Mouse (Mus musculus) adrenal gland, postnatal 36 days (tissue): Measurements from ENCODE around the gene Mfsd5. TPM values are rescaled to one million over a fixed set of nuclear protein-coding genes. Genes with fewer than 3 reads are reported as not detected.

Experiments used
- DNase-seq, 2 experiments: peaks; one replicate each; pipeline ENCODE4 v3.0.0; 2021; ENCODE audit warnings: mixed read lengths in 1 of 2
- total RNA-seq, 2 experiments: library from RNA; stranded (reverse); gene quantifications; 2 replicates each; pipeline ENCODE4 v1.2.3; 2021

Gene Mfsd5
- total RNA-seq, 2 experiments from 2014 or later: 39.0 to 40.0 TPM

DNA sequence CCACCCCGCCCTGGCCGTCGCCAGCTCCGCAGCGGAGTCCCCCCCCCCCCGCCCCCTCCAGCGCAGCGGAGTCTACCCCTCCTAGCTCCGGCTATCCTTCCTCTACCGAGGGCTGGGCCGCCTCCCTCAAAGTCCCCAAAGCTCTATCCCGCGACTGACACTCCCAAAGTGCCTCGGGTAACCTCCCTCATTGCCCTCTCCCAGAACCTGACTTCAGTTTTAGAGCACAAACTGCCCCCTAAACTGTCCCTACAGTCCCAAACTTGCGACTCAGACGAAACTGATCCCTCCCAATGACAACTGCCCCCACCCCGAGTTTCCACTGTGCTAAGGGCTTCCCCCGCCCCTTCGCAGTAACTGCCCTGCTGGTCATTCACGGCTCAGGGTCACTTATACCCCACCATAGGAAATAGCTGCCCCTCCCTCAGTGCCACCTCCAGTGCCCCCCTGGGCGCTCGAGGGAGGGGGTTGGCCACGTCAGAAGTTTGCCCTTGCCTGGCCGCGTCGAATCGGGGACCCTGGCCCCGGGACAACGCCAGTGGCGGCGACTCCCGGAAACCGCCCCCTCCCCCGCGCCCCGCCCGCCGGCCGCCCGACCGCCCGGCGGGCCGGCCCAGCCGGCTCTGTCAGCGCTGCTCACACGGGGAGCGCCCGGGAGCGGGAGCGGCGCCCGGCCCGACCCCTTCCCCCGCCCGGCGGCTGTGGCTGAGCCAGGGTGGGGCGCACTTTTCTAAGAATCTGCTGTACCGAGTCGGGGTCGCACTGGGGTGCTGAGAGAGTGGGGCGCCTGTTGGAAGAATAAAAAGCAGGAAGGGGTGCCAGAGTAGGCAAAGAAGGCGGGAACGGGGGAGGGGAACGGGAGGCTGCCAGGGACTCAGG is 31.8 kb upstream of the Mfsd5 start:
- DNase-seq: peak; percentile 71 to 87

DNA sequence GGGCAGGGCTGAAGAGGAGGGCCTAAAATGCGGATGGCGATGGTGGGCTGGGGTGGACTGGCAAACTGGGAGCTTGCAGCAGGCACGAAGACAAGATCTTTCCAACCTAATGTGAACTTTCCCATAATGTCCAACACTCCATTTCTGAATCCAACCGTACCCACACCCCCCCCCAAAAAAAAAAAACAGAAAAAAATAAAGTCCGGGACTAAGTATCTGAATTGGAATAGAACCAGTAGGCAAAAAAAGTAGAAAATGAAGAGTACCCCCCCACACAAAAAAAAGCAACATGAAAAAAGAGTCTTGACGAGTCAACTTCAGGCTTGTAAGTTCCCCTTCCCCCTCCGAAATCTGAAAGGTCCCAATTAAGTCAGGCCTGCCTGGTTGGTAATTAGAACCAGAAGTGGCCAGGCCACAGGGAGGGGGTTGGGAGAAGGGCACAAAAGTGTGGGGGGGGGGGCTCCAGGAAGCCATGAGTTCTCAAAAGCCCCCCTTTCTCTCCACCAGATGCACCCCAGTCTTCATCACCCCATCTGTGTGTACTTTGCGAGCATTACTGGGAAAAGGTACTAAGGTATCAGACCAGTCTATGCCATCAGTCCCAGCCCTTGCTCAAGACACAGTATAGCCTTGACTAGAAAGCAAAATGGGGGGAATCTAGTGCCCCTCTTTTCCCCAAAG is 31.0 kb upstream of the Mfsd5 start:
- no peak for DNase-seq

DNA sequence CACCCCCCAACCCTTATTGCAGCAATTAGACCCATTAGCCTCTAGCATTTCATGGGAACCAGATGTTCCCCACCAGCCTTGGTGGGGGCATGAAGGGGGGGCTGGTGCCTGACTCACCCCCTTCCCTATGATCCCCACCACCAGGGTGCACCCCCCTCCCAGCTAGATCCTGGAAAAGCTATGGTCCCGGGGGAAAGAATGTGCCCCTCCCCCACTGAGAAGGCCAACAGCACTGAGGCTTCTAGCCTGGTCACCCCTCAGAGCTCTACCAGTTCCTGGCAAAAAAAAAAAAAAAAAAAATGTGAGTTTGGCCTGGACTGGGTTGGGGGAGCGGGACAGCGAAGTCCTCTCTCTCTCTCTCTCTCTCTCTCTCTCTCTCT is 30.5 kb upstream of the Mfsd5 start:
- no peak for DNase-seq

DNA sequence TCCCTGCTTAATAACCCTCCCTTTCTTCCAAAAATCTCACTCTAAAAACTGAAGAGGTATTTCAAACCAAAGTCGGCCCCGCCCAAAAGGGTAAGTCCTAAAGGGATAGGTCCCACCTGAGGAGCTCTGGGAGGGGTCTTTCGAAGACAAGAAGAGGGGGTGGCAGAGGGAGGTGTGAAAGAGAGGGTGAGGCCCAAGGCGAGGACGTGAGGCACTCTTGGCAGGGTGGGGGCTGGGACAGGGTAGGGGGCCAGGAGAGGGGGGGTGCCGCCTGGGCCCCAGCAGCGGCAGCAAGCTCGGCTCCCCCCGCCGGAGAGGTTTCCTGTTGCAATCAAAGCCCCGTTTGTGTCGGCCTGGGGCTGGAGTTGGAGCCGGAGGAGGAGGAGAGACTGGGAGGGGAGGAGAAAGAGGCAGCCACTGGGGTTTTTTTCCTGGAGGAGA is 30.0 kb upstream of the Mfsd5 start:
- peak; percentile 34 to 57 for DNase-seq

DNA sequence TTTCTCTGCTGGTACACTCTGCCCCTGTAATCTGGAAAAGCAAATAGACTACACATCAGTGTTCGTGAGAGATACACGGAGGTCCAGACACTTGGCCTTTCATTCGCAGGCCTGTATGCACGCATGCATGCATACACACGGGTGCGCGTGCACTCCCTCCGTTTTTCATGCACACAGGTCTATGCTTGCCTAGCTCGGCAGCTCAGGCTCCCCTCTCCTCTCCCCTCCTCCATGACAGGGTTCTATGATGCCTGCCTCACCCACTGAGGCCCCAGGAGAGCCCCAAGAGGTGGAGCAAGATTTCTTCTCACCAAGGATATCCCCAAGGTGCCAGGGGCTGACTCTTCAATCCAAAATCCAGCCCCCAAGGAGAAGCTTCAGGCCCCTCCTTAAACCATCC is 29.3 kb upstream of the Mfsd5 start:
- no peak for DNase-seq

DNA sequence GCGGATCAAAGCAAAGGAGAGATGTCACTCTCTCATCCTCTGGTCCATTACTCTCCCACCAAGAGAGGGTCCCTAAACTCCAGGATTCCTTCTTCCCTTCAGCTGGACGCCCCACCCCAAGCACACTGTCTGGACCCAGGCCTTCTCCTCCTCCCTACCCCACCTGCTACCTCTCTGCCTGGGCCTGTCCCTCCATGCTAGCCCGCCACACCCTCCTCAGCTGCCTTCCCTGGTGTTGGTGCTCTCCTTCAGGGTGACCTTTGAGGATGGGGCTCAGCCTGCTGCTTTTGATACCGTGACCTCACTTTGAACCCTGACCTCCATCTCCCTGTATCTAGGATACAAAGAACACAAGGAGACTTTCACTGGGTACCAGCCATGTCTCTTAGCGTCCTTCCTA is 28.7 kb upstream of the Mfsd5 start:
- no peak for DNase-seq

DNA sequence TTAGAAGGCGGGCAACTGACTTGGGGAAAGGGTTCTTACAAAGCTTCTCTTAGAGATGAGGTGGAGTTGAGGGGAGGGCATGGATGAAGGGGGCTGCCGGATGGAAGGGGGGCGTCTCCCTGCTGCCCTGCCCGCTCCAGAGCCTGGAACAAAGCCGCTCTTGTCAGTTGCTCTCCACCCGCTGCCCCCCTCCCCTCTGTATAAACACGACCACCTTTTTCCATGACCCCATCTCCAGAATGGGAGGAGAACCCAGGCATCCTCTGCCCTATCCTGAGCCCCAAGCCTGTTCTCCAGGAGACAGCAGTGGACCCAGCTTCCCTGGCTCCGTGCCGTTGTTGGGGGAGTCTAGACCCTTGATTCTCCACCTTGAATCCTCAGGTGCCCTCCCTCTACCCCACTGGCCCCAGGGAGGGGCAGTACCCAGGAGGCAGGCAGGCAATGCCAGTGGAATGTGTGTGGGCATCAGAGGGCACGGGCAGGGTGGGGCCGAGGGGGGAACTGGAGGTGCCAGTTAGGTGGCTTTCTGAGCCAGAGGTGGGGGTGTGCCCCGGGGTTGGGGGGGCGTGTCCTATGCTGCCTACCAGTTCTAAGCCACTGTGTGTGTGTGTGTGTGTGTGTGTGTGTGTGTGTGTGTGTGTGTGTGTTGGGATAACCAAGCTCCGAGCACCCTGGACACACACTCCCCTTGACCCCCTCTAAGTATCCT is 23.6 kb upstream of the Mfsd5 start:
- DNase-seq: no peak

DNA sequence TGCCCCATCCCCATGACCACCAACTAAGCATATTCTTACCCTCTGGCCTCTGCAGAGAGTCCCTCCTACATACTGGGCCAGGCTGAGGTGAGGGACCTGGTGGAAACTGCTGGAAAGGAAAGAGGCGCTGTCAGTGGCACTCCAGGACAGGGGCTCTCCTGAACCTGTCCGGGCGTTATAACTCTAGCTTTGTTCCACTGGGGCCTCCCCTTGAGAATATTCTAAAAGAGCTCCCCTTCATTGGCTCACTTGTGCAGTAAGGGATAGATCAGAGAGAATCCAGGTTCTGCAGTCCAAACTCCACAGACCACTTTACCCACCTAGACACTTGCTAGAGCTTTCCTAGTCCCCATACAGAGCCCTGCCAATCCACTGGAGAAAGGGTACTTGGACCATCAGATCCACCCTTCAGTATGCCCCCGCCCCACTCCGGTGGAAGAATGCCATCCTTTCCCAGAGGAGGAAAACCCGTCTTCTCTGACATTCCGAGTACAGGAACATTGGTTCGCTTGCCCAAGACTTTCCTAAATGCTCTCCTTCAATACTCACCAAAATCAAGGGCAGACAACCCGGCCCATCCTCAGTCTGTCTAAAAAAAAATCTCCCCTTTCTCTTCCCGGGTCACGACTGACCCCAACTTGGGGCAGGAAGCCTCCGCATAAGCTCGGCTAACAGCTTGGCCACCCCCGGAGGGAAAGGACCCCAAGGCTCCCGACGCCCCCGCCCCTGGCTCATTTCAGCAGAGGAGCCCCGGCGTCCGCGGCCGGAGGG is 22.6 kb upstream of the Mfsd5 start:
- DNase-seq: no peak

DNA sequence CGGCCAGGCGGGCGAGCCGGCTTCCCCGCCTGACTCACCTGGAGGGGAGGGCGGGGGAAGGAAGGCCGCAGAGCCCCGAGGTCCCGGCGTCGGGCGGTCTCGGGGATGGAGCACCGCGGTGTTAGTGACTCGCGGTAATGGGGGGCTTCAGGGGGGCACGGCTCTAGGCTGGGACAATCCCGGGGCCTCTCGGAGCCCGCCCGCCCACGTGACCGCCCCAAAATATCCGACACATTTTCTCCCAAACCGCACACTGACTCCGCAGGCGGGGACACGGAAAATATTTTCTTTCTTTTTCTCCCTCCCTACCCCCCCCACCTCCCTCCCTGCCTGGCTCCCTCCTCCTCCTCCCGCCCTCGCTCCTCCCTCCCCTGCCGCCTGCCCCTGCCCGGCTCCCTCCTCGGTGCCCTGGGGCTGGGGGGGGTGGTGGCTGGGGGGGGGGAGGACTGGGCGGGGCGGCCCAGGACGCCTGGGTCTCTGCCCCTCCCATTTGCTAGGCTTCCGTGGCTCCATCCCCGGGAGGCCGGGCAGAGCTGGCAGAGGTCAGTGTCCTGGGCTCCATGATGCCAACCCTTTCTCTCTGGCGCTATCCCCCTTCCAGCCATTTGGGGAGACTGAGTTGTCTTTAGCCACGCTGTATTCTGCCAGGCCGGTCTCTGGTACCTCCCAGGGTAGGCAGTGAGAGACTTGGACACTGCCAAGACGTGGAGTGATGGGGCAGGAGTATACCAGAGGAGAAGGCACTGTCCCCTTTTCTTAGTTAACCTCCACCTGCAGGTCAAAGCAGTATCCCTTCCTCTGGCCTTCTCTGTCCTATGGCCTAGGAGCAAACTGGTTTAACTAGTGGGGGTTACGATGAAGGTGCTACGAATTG is 21.8 kb upstream of the Mfsd5 start, which contains the start of gene Rarg:
TSS of gene Rarg (minus strand) at position 316 of the 874 bp plus-strand sequence.
- DNase-seq: peak; percentile 66 to 79

DNA sequence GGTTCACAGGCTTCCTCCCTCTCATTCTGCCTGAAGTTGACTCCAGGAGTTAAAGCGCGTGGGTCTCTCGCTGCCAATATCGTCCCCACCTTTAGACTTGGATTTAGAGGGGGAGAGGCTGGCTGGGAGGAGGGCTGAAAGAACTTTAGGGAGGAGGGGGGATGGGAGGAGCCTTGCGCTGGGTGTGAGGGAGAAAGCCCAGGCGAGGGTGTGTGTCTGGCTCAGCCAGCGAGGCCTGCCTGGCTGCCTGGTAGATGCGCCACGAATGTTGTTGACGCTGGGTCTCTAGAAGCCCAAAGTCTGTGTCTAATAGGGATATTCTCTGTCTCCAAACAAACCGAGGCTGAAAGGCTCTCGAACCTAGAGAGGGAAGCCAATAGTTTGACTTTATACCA is 21.2 kb upstream of the Mfsd5 start:
- DNase-seq: peak in 1 of 2 experiments; percentile 47

DNA sequence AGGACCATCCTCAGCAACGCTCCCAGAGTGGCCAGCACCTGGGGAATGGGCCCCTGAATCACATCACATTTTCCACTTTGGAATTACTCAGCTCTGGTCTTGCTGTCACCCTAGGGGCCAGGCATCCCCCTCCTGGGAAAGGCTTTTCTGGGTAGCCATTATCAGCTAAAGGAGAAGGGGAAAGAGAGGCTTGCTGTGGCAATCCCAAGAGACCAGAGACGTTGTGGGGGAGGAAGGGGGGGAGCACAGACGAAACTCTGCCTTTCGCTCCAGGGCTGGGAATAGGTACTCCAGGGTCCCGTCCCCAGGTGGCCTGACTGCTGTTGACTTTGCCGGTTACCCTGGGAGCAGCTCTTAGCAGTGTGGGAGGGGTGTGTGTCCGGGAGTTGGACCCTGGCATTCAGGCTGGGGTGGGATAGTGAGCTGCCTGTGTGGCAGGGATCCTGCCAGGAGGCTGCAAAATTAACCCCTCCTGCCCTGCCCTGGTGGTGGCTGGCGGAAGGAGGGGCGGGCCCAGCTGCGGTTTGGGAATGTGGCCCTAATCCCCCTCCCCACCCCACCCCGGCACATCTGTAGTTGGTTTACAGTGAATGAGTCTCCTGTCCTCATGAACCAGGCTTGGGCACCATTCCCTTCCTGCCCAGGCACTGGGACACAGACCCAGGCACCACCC is 20.5 kb upstream of the Mfsd5 start:
- DNase-seq: no peak

DNA sequence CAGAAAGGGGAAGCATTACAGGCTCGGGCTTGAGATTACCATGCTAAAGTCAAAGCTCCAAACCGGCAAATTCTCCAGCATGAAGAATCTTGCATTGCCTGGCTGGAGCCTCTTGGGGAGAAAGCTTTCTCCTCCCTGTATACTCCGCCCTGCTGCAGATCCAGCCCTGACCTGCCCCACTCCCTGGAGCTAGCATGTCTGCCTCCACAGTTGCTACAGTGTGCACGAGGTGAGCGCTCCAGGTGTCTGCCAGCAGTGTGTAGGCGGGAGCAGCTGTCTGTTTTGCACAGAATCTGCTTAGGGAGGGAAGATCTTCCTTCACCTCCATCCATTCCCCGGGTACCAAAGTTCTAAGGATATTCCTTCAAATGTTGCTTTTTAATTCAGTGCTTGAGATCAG is 16.7 kb upstream of the Mfsd5 start:
- no peak for DNase-seq

DNA sequence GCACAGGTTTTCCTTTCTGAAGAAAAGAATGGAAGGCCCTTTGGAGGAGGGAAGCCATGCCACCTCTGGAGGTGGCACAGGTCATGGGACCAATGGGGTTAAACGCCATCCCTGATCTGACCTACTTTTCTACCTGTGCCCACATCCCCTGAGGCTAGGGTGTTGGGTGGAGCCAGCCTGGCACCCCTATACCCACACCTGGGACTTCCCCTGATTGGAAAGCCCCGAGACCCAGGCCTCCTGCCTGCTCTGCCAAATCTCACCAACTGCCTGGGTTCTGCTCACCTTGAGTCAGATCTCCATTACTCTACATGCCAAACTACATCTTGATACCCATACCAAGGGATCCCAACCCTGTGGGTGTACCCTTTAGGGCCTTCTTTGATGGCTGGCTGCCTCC is 16.2 kb upstream of the Mfsd5 start:
- no peak for DNase-seq

DNA sequence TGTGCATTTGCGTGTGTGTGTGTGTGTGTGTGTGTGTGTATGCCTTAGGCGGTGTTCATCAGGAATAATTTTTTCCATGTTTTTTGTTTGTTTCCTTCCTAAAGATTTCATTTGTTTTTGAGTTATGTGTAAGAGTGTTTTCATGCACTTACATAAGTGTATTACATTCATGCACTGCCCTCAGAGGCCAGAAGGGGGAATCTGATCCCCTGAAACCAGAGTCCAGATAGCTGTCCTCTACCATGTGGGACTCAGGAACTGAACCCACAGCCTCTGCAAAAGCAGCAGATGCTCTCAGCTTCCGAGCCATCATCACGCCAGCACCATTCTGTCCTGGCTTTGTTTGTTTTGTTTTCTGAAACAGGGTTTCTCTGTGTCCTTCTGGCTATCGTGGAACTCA is 13.7 kb upstream of the Mfsd5 start:
- no peak for DNase-seq

DNA sequence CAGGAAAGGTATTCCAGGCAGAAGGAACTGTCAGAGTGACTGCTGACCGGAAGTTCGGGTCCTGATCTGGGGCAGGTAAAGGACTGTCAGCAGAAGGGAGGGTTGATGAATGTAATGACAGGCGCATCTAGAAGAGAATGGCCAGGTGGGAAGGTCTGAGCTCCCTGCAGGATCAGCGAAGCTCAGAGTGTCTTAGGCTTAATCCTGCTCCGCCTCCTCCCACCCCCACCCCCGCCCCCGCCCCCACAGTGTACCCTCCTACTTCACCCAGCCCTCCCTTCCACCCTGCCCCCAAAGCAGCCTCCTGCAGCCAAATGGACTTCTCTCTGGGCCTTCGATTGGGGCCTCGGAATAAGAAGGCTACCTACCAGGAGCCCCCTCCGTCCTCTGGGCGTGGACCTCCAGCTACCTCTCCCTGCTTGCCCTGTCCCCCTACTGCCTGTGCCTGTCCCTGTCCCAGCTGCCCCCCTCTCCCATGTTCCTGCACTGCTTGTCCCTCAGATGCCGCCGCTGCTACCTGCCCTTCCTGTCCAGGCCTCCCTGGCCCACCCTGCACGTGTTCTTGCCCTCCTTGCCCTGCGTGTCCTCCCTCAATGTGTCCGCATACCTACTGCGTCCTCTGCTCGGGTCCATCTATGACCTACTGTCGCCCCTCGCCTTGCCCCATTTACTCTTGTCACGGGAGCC is 8.8 kb upstream of the Mfsd5 start, which contains the start of gene Gm9918:
TSS of gene Gm9918 (plus strand) at position 290 of the 687 bp plus-strand sequence.
- DNase-seq: no peak

DNA sequence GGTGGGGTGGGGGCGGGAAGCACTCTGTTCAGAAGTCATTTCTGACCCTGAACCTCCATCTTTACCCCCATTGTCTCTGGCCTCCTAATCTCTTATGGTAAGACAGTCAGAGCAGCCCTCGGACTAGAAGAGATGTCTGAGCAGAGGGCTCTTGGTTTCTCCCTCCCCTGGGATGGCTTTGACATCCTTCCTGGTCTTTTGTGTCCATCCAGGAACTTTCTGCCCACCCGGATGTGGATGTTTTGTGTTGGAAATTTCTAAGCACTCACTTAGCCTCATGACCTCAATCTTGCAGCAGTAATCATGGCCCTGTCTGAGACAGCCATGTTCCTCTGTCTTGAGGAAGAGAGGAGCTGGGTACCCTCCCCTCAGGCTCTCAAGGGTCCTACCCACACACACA is 7.8 kb upstream of the Mfsd5 start:
- DNase-seq: no peak

DNA sequence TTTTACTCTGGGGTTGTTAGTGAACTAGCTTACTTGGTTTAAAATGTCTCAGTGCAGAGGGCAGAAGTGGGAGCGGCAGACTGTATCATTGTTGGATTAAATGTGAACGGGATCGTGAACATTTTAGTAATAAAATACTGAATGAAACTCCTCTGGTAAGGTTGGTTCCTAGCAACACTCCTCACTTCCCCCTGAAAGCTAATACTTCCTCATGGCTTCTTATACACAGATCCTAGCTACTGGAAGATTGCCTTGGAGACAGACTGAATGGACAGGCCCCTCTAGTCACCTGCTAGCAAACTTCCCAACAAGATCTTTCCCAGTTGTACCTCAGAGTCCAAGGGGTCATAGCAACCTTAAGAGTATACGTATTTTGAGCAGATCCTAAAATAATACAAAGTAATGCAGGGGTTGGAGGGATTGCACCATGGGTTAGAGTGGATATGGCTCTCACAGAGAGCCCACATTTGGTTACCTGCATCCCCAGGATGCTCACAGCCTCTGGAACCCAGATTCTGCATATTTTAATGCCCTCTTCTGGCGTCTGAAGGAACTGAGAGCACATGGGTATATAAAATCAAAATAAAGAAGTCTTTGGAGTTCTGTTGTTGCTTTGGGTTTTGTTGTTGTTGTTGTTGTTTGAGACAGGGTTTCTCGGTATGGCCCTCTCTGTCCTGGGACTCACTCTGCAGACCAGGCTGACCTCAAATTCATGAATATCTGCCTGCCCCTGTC is 5.1 kb upstream of the Mfsd5 start:
- DNase-seq: no peak

DNA sequence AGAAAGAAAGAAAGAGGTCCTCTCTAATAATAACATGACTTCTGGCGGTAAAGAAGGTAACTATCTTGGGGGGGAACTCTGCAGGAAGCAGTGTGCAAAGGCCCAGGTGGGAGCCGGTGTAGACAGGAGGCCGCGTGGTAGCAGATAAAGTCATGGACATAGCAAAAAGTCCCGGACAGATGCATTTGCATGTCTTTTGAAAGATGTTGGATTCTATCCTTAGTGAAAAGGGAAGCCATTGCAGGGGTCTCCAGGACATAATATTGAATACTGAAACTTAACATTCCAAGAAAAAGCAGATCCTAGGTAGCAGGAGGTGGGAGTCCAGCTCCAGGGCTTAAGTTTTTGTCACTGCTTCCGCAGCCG is 545 bp upstream of the Mfsd5 start:
- no peak for DNase-seq
